Mouse (Mus musculus): Measurements from ENCODE around the gene Gps2.
"Not testable (repeated sequence)": the region's sequence is repeated elsewhere in the genome, so short reads cannot be mapped to it uniquely, and the experiment has no call there.

Gene Gps2

GRCm38 (mm10) chr11:69915667-69916627 is 2.3 kb downstream of the Gps2 start:
- in situ Hi-C loops (cut with MseI, MboI), result no loop called here

GRCm38 (mm10) chr11:69916652-69917378 is 3.1 kb downstream of the Gps2 start:
- in situ Hi-C loops (cut with MseI, MboI), result not testable (repeated sequence)

- in situ Hi-C loops (cut with MseI, MboI), result no loop called here
Observed at GRCm38 (mm10) chr11:69917379-69917948, 3.8 kb downstream of the Gps2 start.

GRCm38 (mm10) chr11:69918118-69918517 is 4.4 kb downstream of the Gps2 start:
- in situ Hi-C loops (cut with MseI, MboI), result no loop called here

- in situ Hi-C loops (cut with MseI, MboI), result no loop called here
Observed at GRCm38 (mm10) chr11:69919053-69919452, 5.4 kb downstream of the Gps2 start.

- in situ Hi-C loops (cut with MseI, MboI), result no loop called here
Observed at GRCm38 (mm10) chr11:69919661-69920265, 6.1 kb downstream of the Gps2 start.

- in situ Hi-C loops (cut with MseI, MboI), result no loop called here
Observed at GRCm38 (mm10) chr11:69920266-69921031, 6.8 kb downstream of the Gps2 start.

- in situ Hi-C loops (cut with MseI, MboI), result no loop called here
Observed at GRCm38 (mm10) chr11:69921114-69922011, 7.7 kb downstream of the Gps2 start, which contains the start of gene Eif5a. TSS of gene Eif5a (minus strand) at chr11:69921958.

- in situ Hi-C loops (cut with MseI, MboI), result no loop called here
Observed at GRCm38 (mm10) chr11:69922012-69922756, 8.5 kb downstream of the Gps2 start.

GRCm38 (mm10) chr11:69922796-69923195 is 9.1 kb downstream of the Gps2 start:
- in situ Hi-C loops (cut with MseI, MboI), result no loop called here

GRCm38 (mm10) chr11:69927501-69927900 is 13.8 kb downstream of the Gps2 start:
- in situ Hi-C loops (cut with MseI, MboI), result loop anchor here in 1 of 2 experiments (5.0 kb wide), 1 partner anchor 35 kb away; the partner anchor contains the start of gene Cldn7

- in situ Hi-C loops (cut with MseI, MboI), result loop anchor here in 1 of 2 experiments (5.0 kb wide), 1 partner anchor 33 kb away; the partner anchor contains the start of gene Cldn7
Observed at GRCm38 (mm10) chr11:69929712-69930111, 16.0 kb downstream of the Gps2 start.

- in situ Hi-C loops (cut with MseI, MboI), result not testable (repeated sequence)
Observed at GRCm38 (mm10) chr11:69930176-69930575, 16.5 kb downstream of the Gps2 start.

- in situ Hi-C loops (cut with MseI, MboI), result no loop called here
Observed at GRCm38 (mm10) chr11:69930967-69931537, 17.4 kb downstream of the Gps2 start.

GRCm38 (mm10) chr11:69931769-69932168 is 18.1 kb downstream of the Gps2 start:
- in situ Hi-C loops (cut with MseI, MboI), result no loop called here

GRCm38 (mm10) chr11:69932254-69932653 is 18.6 kb downstream of the Gps2 start:
- in situ Hi-C loops (cut with MseI, MboI), result no loop called here

- in situ Hi-C loops (cut with MseI, MboI), result no loop called here
Observed at GRCm38 (mm10) chr11:69933066-69933465, 19.4 kb downstream of the Gps2 start.

- in situ Hi-C loops (cut with MseI, MboI), result no loop called here
Observed at GRCm38 (mm10) chr11:69934169-69934568, 20.5 kb downstream of the Gps2 start.

- in situ Hi-C loops (cut with MseI, MboI), result no loop called here
Observed at GRCm38 (mm10) chr11:69934681-69935080, 21.0 kb downstream of the Gps2 start.
